Mouse (Mus musculus) urinary bladder, postnatal 14 days (tissue): ENCODE measurements at regions not wholly inside any gene's neighbourhood (a gene's known extent, or its start where the extent isn't known, plus 50 kb on each side); places are given as distances from the start of the nearest gene placed in this dataset.

Source experiments
- DNase-seq: peaks from one replicate; pipeline ENCODE4 v3.0.0; 2021; ENCODE audit warnings: low spot score

- no peak for DNase-seq
These were observed 187.9 kb upstream of the Gas1 start for GRCm38 (mm10) chr13:60364778-60365672.

- DNase-seq, result no peak
These were observed 192.1 kb upstream of the Gas1 start for GRCm38 (mm10) chr13:60369216-60369615.

GRCm38 (mm10) chr13:60371656-60372055 is 194.5 kb upstream of the Gas1 start:
- DNase-seq, result no peak

- no peak for DNase-seq
These were observed 199.5 kb upstream of the Gas1 start for GRCm38 (mm10) chr13:60376705-60377104.

GRCm38 (mm10) chr13:60382855-60383254 is 205.7 kb upstream of the Gas1 start:
- no peak for DNase-seq

GRCm38 (mm10) chr13:60398836-60399235 is 202.9 kb upstream of the Dapk1 start:
- DNase-seq, result no peak

- DNase-seq, result no peak
These were observed 200.8 kb upstream of the Dapk1 start for GRCm38 (mm10) chr13:60400764-60401487.

- DNase-seq, result no peak
These were observed 198.3 kb upstream of the Dapk1 start for GRCm38 (mm10) chr13:60403471-60403870.

GRCm38 (mm10) chr13:60407344-60407743 is 194.4 kb upstream of the Dapk1 start:
- no peak for DNase-seq

GRCm38 (mm10) chr13:60409706-60410502 is 191.8 kb upstream of the Dapk1 start:
- DNase-seq, result peak; percentile 72

GRCm38 (mm10) chr13:60416024-60416423 is 185.7 kb upstream of the Dapk1 start:
- DNase-seq, result no peak

GRCm38 (mm10) chr13:60417015-60417414 is 184.7 kb upstream of the Dapk1 start:
- no peak for DNase-seq

GRCm38 (mm10) chr13:60417436-60418158 is 184.2 kb upstream of the Dapk1 start:
- DNase-seq, result peak; percentile 71

- DNase-seq, result no peak
These were observed 181.4 kb upstream of the Dapk1 start for GRCm38 (mm10) chr13:60420386-60420785.

- no peak for DNase-seq
These were observed 180.7 kb upstream of the Dapk1 start for GRCm38 (mm10) chr13:60420842-60421696.

- no peak for DNase-seq
These were observed 177.5 kb upstream of the Dapk1 start for GRCm38 (mm10) chr13:60424267-60424666.

GRCm38 (mm10) chr13:60425140-60425539 is 176.6 kb upstream of the Dapk1 start:
- no peak for DNase-seq

GRCm38 (mm10) chr13:60425556-60425955 is 176.2 kb upstream of the Dapk1 start:
- no peak for DNase-seq

GRCm38 (mm10) chr13:60426192-60426840 is 175.4 kb upstream of the Dapk1 start:
- no peak for DNase-seq

- peak; percentile 28 for DNase-seq
These were observed 174.7 kb upstream of the Dapk1 start for GRCm38 (mm10) chr13:60427077-60427476.
